Mouse (Mus musculus) R1 (cell line): ENCODE measurements around the gene Rgs6.

Experiments
- DNase-seq: peaks from one replicate; pipeline ENCODE4 v3.0.0-alpha.2; 2018; ENCODE audit warnings: low read depth, low spot score

Rgs6 gene

DNA sequence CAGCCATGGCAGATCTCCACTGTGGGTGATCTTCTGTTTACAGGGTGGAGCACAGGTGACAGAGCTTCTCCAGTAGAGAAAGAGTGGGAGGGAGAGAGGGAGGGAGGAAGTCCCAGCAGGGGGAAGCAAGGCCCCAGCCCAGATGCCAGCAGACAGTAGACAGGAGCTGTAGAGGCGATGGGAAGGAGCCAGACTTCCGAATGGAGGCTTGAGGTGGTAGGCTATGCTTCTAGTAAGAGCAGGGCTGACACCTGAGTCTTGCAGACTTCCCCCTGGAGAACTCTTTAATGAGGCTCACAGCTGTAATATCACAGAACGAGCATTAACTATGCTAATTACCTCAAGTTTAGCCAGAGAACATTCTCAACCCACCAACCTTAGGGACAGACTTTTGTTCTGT lies 613.6 kb downstream of the Rgs6 start:
- DNase-seq = no peak

DNA sequence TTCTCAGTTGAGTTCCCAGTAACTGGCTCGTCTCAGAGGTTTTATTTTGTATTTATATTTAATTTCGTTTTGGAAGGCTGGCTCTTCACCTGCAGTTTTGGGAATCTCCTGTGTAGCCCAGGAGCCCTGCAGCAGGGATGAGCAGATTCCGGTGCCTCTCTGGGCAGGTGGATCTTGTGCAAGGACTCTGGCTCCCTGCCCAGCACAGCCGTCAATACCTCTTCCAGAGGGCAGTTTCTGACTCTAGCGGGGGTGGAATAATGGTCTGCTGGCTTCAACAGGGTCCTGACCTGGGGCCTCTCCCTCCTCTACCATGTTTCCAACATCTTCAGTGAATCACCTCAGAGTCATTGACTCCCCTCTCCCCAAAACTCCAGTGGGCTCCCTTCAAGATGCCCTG lies 616.3 kb downstream of the Rgs6 start:
- DNase-seq = no peak

GRCm38 (mm10) chr12:83206866-83207265 lies 618.8 kb downstream of the Rgs6 start:
- DNase-seq = no peak

DNA sequence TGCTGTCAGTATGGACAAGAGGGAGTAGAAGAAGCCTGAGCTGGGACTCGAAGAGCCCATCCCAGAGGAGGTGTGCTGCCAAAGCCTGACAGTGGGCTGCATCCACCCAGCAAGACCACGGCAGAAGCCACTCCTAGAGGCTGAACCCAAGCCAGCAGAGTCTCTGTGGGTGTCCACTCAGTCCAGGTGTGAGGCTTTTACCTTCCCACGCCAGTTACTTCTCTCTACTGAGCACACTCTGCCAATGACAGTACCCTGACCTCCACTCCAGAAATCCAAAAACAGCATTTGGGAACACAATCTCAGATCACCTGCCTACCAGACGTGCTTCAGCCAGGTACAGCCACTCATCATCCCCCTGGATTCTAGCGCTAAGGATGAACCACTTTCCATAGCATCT lies 619.4 kb downstream of the Rgs6 start:
- no peak for DNase-seq

- DNase-seq = peak; percentile 12
Measured at GRCm38 (mm10) chr12:83208011-83208410, 619.9 kb downstream of the Rgs6 start.

- DNase-seq = no peak
Measured at GRCm38 (mm10) chr12:83208841-83209240, 620.7 kb downstream of the Rgs6 start.

- no peak for DNase-seq
Measured at GRCm38 (mm10) chr12:83209461-83209860, 621.4 kb downstream of the Rgs6 start.

DNA sequence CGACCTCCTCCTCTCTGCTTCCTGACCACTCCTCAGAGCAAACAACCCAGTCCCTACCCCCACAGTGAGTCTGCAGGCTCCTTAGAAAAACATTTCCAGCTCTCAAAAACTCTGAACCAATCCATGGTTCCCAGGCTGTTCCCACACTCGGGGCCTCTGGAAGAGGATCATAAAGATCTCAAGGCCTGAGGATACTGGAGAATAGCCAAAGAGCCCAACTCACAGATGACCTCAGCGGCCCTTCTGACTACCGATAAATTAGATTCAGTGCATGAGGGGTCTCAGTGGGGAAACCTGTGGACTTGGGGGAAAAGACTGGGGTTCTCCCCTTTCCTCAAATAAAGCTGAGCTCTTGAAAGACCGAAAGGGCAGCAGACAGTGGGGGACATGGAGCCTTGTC lies 622.2 kb downstream of the Rgs6 start:
- peak; percentile 10 for DNase-seq

GRCm38 (mm10) chr12:83210735-83211134 lies 622.6 kb downstream of the Rgs6 start:
- no peak for DNase-seq

DNA sequence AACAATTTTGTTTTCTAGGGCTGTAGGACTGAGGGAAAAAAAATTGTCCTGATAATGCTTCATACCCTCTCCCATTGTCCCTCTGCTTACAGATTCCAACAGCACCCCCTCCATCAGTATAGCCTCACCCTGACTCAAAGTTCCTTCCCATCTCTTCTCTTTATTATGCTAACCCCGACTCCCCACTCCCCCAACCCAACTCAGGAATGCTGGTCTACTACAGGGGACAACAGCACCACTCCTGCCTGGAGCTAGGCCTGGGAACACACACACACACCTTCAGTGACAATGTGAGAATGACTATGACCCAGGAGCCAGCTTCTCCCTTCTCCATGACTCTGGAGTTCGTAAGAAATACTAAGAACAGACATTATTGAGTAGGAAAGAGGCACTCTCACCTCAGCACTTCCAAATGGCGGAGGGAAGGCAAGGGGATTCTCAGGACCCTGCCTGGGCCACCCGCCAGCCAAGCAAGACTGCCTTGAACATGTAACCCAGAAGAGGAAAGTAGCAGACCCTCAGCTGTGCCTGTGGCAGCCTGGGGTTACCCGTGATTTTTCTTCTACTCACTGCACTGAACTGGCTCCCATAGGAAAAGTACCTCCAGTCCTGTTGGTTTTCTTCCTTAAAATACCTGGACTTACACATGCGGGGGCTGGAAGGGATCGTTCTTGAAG lies 623.2 kb downstream of the Rgs6 start:
- peak; percentile 88 for DNase-seq
